Mouse (Mus musculus) splenic B cell, adult 2 months (primary cell): ENCODE results near the gene Parn.
"Not testable (repeated sequence)": the region's sequence is repeated elsewhere in the genome, so short reads cannot be mapped to it uniquely, and the experiment has no call there.

Experiments
- DNase-seq: peaks from one replicate; pipeline ENCODE4 v3.0.0-alpha.2; 2011; ENCODE audit warnings: low read depth, low spot score
- H3K27me3 ChIP-seq: 2 replicates; pipeline ENCODE4 v1.6.1; 2012; ENCODE audit warnings: mild to moderate bottlenecking, low read length, moderate library complexity, mixed read lengths; ENCODE audit not compliant: control insufficient read depth, poor library complexity, insufficient read depth, severe bottlenecking
- H3K36me3 ChIP-seq: 2 replicates; pipeline ENCODE4 v1.6.1; 2012; ENCODE audit warnings: mild to moderate bottlenecking, low read length, moderate library complexity, mixed read lengths; ENCODE audit not compliant: control insufficient read depth, poor library complexity, insufficient read depth, severe bottlenecking

The Parn gene

DNA sequence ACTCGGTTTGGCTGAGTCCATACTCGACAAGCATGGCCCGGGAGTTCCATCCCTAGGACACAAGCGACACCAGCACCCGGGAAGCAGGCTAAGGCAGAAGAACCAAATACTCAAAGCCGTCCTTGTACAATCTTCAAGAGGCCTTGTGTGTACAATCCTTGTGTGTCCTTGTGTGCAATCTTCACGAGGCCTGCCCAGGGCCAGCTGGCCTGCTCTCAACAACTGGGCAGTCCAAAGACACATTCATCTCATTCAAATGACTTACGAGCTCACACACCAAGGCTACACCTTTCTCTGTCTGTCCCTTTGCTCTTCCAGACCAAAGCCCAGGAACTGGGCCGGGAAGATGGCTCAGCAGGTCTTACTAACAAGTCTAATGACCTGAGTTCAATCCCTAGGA lies 7.2 kb downstream of the Parn start:
- no peaks in the 10 kb centered on the region for H3K27me3 ChIP-seq
- no peak for DNase-seq
- H3K36me3 ChIP-seq, result peaks cover 10% of the 10 kb centered on the region

DNA sequence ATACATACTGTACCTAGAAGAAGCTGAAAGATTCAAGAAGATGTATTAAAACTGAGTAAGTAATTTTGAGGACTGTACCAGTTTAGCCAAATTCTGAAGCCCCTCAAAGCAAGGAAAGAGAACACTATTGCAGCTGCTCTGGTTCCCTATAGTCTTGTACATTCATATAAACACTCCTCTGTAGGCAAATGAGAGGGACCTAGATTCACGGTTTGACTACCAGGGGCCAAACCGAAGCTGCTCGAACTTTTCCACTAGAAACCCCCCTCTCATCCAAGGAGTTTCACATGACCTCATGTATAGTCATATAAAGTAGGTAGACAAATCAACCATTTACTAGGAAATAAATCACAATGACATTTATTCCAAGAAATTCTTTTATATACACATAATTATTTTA lies 9.1 kb downstream of the Parn start:
- no peak for DNase-seq
- Histone ChIP-seq H3K36me3 (peaks cover 14% of the 10 kb centered on the region), H3K27me3 (no peaks in the 10 kb centered on the region)

DNA sequence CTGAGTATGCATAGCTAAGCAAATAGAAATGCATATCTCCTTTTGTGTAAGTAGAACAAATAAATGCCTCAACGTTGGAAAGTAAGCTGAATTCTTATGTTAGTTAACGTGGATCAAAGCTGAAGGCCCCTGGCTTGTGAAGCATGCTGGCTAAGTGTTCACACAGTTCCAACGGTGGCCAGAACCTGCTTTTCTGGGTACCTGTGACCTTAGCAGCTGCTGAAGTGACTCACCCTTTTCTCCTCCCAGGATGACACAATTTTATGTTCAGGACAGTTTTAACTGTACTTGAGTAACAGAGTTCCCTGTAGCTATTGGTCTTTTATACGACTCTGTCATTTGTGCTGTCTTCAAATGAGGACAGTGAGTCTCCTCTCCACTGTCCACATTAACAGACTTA lies 22.0 kb downstream of the Parn start:
- peaks cover 2% of the 10 kb centered on the region; the same call in 1 of the 2 replicates for H3K36me3 ChIP-seq
- no peak for DNase-seq
- no peaks in the 10 kb centered on the region for H3K27me3 ChIP-seq

DNA sequence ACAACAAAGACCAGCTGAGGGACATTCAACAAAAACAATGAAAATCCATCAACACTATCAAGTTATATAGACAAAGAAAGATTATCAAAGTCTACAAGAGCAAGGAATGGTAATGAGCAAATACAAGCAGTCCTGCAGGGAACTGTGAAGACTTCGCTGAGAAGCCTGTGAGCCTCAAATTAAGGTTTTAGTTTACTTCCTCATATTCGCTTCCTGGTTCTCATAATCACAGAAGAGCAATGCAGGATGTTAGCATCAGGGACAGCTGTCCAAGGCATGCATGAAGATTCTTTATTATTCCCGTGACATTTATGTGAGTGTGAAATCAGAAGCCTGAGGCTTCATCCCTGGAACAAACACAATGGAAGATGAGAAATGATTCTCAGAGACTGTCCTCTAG lies 23.5 kb downstream of the Parn start:
- no peaks in the 10 kb centered on the region for H3K27me3 ChIP-seq
- peaks cover 2% of the 10 kb centered on the region; the same call in 1 of the 2 replicates for H3K36me3 ChIP-seq
- peak; percentile 27 for DNase-seq

DNA sequence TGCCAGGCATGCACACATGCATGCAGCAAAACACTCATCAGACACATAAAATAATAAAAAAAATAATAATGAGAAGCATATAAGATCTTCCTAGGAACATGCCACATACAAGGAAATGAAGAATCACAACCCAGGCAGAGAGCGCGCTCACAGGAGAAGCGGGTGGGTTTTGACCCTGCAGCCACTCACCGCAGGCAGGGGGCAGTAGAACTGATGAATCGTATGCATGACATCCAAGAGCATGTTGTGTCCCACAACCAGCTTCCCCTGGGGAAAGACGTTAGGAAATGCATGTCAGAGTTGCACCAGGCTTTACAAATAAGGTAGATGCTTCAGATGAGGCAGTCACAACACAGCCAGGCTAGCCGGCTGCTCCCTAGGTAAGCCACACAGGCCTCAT lies 27.9 kb downstream of the Parn start:
- DNase-seq, result peak; percentile 35
- Histone ChIP-seq H3K36me3 (no peaks in the 10 kb centered on the region; the same call in 1 of the 2 replicates), H3K27me3 (no peaks in the 10 kb centered on the region)

DNA sequence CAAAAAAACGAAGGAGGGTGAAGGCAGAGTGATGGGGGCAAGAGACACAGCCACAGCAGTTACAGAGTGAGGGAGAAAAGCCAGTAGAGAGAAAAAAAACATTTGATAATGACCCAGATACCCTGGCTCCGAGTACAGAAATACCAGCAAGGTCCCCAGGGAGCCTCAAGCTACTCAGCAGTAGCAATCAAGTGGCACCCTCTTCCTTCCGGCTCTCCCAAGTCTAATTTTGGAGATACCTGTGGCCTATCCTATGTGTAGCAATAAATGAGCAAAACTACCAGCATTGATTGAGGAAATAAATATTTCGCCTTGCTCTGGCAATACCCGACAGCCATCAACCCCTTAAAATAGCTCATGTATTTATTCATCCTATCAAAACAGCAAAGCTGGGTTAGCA lies 28.5 kb downstream of the Parn start:
- no peaks in the 10 kb centered on the region; the same call in 1 of the 2 replicates for H3K36me3 ChIP-seq
- peak; percentile 48 for DNase-seq
- no peaks in the 10 kb centered on the region for H3K27me3 ChIP-seq

DNA sequence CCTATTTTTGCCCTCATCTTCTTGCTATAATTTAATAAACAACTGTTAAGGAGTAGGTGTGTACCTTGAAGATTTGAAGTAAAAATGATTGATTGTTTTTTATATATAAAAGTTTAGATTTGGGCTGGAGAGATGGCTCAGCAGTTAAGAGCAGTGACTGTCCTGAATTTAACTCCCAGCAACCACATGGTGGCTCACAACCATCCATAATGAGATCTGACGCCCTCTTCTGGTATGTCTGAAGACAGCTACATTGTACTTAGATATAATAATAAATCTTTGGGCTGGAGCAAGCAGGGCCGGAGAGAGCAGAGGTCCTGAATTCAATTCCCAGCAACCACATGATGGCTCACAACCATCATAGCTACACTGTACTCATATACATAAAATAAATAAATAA lies 29.8 kb downstream of the Parn start:
- not testable (repeated sequence) for H3K27me3 ChIP-seq, H3K36me3 ChIP-seq

DNA sequence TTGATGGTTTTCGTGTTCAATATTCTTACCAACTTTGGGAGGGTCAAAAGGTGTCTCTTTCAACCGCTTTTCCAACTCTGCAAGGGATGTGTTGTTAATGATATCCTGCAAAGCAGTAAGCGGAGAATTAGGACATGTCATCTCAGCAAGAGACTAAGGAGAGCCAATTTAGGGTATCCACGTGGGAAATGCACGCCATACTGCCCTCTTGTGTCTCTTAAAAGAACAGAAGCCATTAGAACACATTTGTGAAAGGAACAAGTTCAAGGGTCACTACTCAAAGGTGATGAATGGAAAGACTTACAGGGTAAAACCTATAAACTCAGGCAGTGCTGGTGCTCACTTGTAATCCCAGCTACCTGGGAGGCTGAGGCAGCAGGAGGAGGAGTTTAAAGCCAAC lies 39.6 kb downstream of the Parn start:
- H3K36me3 ChIP-seq, result peaks cover 6% of the 10 kb centered on the region
- no peaks in the 10 kb centered on the region for H3K27me3 ChIP-seq
- DNase-seq, result peak; percentile 26

More for the DNA sequence above, 29.8 kb downstream of the Parn start:
- DNase-seq, result not testable (repeated sequence)

DNA sequence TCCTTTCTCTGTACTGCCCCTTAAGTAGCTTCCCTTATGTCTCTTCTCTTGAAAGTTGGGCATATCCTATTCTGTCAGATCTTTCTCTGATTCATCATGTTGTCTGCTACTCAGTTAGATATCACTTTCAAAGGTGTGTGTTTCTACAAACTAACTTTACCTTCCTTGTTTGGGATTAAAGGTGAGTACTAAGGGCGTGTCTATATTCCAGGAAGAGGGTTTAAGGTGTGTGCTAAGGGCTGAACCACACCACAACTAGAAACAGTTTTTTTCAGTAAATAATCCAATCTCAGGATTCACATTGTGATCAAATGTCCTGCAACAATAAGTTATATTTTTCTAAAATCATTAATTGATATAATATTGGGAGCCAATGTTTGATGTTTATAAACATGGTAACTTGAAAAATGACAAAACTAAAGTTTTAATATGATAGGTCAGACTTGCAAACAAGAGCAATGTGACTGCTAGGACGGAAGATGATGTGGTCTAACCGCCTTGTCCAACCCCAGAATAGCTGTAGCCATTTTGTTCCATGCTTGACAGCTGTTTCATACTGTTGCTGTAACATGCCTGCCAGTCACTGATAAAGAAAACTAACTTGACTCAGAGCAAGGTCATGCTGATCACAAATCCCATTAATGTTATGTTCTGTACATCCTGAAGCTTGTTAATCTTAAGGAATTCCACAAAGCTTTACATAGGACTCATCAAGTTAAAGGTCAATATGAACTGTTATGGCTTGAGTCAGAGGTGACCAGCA lies 46.0 kb downstream of the Parn start:
- DNase-seq, result no peak

DNA sequence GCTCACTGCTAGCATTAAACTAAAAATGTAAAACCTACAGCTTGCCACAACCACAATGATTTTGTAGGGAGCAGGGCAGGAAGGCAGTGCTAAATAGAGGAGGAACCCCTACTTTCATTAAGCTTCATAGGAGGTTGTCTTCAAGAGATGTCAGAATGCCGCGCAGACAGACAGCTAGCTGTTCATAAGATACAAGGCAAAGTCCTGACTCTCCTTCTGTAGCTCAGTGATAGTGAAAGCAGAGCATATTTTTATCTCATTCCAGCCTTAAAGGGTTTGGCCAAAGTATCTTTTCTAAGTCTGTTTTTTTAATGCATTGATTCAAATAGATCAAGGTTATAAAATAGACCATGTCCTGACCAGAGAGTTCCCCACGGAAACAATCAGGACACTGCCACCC lies 47.8 kb downstream of the Parn start:
- H3K27me3 ChIP-seq, result no peaks in the 10 kb centered on the region; the same call in 1 of the 2 replicates
- H3K36me3 ChIP-seq, result peaks cover 8% of the 10 kb centered on the region
- no peak for DNase-seq

More for the DNA sequence above, 46.0 kb downstream of the Parn start:
- Histone ChIP-seq H3K36me3 (peaks cover 8% of the 10 kb centered on the region), H3K27me3 (no peaks in the 10 kb centered on the region; the same call in 1 of the 2 replicates)

DNA sequence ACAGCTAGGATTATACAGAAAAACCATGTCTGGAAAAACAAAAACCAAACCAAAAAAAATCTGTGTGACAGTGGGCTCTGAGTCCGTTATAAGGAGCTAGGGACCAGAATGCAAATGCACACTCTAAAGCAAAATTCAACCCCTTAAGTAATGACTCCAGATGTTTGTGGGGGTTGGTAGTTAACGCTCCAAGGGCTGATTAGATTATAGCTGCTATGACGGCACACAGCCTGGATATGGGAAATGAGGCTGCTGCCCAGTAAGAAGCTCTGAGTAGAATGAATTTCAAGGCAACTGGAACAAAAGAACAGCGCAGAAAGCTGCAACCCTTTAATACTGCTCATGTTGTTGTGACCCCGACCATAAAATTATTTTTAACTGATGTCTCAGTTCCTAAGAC lies 52.7 kb downstream of the Parn start:
- peaks cover 5% of the 10 kb centered on the region for H3K36me3 ChIP-seq
- no peak for DNase-seq
- no peaks in the 10 kb centered on the region for H3K27me3 ChIP-seq

DNA sequence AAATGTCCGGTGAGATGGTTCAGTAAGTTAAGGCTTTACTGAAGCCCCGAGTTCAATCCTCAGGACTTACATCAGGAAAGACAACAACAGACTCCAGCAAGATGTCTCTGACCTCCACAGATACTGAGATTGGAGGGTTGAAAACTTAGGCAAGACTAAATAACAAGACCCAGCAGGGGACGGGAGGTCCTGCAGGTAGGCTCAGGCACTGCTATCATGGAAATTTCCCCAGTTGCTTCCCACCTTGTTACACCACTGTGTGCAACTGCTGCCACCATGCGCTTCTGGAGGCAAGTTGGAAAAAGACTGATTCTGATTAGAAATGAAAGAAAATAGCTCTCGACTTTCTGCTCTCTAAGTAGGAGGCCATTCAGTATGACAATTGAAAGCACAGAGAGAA lies 55.4 kb downstream of the Parn start:
- Histone ChIP-seq H3K36me3 (peaks cover 2% of the 10 kb centered on the region; the same call in 1 of the 2 replicates), H3K27me3 (no peaks in the 10 kb centered on the region)
- DNase-seq, result no peak

DNA sequence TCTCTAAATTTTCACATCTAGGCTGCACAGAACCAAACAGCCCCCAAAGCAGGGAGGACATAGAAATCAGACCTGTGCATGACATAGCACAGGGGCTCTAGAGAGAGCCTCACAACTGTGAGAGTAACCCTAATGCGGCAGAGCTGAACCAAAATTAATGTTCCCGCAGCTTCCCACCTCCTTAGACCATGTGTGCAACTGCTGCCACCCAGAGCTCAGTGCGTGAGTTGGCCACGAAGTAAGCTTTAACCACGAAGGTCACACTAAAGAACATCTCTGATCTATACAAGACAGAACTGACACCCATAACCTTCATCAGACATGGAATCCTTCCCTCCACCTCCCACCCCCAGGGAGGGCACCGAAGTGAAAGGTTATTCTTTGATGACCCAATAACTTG lies 55.9 kb downstream of the Parn start:
- Histone ChIP-seq H3K36me3 (peaks cover 2% of the 10 kb centered on the region; the same call in 1 of the 2 replicates), H3K27me3 (no peaks in the 10 kb centered on the region)
- DNase-seq, result no peak

DNA sequence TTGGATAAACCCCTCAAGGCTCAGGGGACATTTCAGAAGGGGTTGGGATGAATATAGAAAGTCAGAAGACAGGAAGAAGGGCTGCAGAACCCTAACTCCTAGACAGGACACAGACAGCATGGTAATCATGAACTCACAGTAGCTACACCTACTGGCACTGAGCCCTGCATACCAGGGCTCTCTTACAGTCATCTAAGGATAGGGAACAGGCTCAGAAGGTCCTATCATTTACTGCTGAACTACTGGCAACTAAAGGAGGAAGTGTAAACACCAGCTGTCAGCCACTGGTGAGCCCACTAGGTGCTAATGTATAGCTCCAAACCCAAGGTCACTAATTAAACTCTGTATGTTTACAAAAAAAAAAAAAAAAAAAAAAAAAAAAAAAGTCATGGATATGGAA lies 56.6 kb downstream of the Parn start:
- Histone ChIP-seq H3K27me3 (no peaks in the 10 kb centered on the region), H3K36me3 (no peaks in the 10 kb centered on the region)
- no peak for DNase-seq

DNA sequence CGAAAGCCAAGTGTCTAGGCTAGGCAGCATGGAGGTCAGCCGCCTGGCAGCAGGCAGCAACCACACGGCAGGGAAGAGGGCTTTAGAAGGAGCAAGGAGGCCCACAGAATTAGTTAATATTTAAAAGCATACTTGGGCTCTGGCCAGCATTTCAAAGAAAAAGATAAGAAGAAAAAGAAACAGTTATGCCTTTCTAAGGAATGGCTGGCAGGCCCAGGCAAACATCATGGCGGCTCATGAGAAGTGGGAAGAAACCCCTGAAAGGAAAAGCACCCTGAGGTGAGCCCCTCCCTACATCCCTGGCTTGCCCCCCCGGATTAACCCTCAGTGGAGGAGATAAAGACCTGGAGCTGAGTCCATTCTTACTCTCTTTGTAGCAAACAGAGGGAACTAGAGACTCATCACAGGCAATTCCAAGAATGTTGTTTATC lies 57.0 kb downstream of the Parn start:
- no peaks in the 10 kb centered on the region for H3K27me3 ChIP-seq
- DNase-seq, result no peak

DNA sequence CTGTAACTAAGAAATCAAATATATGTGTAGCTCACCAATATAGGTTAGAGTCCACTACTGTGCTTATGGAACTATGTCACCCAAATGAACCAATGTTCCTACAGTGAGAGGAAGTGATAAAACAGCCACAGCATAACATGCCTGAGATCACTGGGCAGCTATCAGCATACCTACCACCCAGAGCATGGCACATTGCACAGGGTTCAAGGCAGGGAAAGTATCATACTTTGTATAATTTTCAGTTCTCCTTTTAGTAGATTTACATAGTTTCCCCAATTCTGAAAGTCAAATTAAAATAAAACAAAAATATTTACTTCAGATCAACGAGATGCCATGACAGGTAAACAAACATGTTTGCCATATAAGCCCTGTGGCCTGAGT lies 59.3 kb downstream of the Parn start:
- H3K36me3 ChIP-seq, result peaks cover 2% of the 10 kb centered on the region
- no peaks in the 10 kb centered on the region for H3K27me3 ChIP-seq
- DNase-seq, result peak; percentile 52

More for the DNA sequence above, 57.0 kb downstream of the Parn start:
- no peaks in the 10 kb centered on the region for H3K36me3 ChIP-seq
